Mouse (Mus musculus): ENCODE results near the gene Tcl1b4.

Tcl1b4 gene

DNA sequence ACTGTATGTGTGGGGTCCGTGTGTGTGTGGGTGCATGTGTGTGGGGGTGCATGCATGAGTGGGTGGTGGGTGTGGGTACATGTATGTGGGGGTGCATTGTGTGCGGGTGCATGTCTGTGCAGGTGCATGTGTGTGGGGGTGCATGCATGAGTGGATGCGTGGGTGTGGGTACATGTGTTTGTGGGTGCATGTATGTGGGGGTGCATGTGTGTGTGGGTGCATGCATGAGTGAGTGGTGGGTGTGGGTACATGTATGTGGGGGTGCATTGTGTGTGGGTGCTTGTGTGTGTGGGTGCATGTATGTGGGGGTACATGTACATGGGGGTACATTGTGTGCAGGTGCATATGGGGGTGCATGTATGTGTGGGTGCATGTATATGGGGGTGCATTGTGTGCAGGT lies 52.0 kb downstream of the Tcl1b4 start:
- no peak for DNase-seq
